ENCODE assay signal across 15 mouse cellular contexts in genomic region chr9:64792379-64793274, GRCm38 (mm10). TPM values are rescaled to one million over a fixed set of nuclear protein-coding genes. Genes with fewer than 3 reads are reported as not detected.
A peak's percentile ranks its signal among the peaks of the same experiment; 100 is the strongest.
DNase-seq lines count a peak whose midpoint lies in the region; ATAC-seq and TF ChIP-seq lines count a peak whose summit lies in the region.
"Had no signal": no experiment of that assay in that cellular context is flagged by ENCODE, and none has a peak within 500 bp of the region (broad histone marks: within the 10 kb centered on the region; RNA-seq: fewer than 3 reads in every experiment).

No protein-coding gene starts in this region.

- DNase-seq in ovary, adult 18-20 months (ENCODE audit: low spot score), result peak; percentile 30
- DNase-seq in ovary, postnatal 14 days (ENCODE audit: low spot score), result no peak
- peak; percentile 85 for DNase-seq in liver
- DNase-seq in spleen, adult 2 months (ENCODE audit: low read depth in 1 of 2, low spot score in 2 of 2), result no peak
- no peak for DNase-seq in retina, embryonic 14.5 days (ENCODE audit: low spot score)
- no peak for DNase-seq in right cerebral cortex, postnatal 14 days
- no peak for DNase-seq in urinary bladder, postnatal 10 days (ENCODE audit: low spot score)
- DNase-seq: adrenal gland, adult 2 months; cerebellum, adult 18-20 months; gastrocnemius, postnatal 10 days; thymus, postnatal 36 days had no signal

- no peak overlapping the region for H3K9ac ChIP-seq in embryonic facial prominence, embryonic 13.5 days
- H3K9ac ChIP-seq: kidney, embryonic 15.5 days; neural tube, embryonic 12.5 days had no signal

- no peak for TF ChIP-seq CTCF in spleen, adult 2 months (IDR thresholded peaks at IDR 0.05; ENCODE audit: extremely low read depth, insufficient read depth, insufficient read length, insufficient replicate concordance)

- no peak overlapping the region for H3K4me3 ChIP-seq in embryonic facial prominence, embryonic 13.5 days
- H3K4me3 ChIP-seq in spleen, adult 2 months (ENCODE audit: extremely low read depth, insufficient read depth, insufficient read length), result no peak overlapping the region
- H3K4me3 ChIP-seq: kidney, embryonic 15.5 days; megakaryocyte, embryonic 14.5 days; neural tube, embryonic 12.5 days had no signal

- H3K36me3 ChIP-seq in embryonic facial prominence, embryonic 13.5 days, result no peaks in the 10 kb centered on the region
- no peaks in the 10 kb centered on the region for H3K36me3 ChIP-seq in spleen, adult 2 months (ENCODE audit: control insufficient read depth, insufficient read depth, low read length)
- H3K36me3 ChIP-seq: kidney, embryonic 15.5 days; neural tube, embryonic 12.5 days had no signal

- no peak for TF ChIP-seq POLR2A in spleen, adult 2 months (IDR thresholded peaks at IDR 0.05; ENCODE audit: low read depth, low read length)

- H3K4me2 ChIP-seq in embryonic facial prominence, embryonic 13.5 days, result no peak overlapping the region
- H3K4me2 ChIP-seq: kidney, embryonic 15.5 days; neural tube, embryonic 12.5 days had no signal

- WGBS in embryonic facial prominence, embryonic 13.5 days, result 56% methylated on average over 10 of the region's 10 CpGs
- 73% methylated on average over 10 of the region's 10 CpGs for WGBS in spleen, adult 2 months

- H3K9me3 ChIP-seq in embryonic facial prominence, embryonic 13.5 days, result no peaks in the 10 kb centered on the region
- H3K9me3 ChIP-seq: kidney, embryonic 15.5 days; megakaryocyte, embryonic 14.5 days; neural tube, embryonic 12.5 days had no signal

- no peaks in the 10 kb centered on the region for H3K27me3 ChIP-seq in embryonic facial prominence, embryonic 13.5 days
- no peaks in the 10 kb centered on the region for H3K27me3 ChIP-seq in spleen, adult 2 months (ENCODE audit: control insufficient read depth, insufficient read depth, low read length)
- H3K27me3 ChIP-seq: kidney, embryonic 15.5 days; megakaryocyte, embryonic 14.5 days; neural tube, embryonic 12.5 days had no signal

- H3K4me1 ChIP-seq in embryonic facial prominence, embryonic 13.5 days, result peaks cover 28% of the 10 kb centered on the region
- peaks cover 24% of the 10 kb centered on the region for H3K4me1 ChIP-seq in spleen, adult 2 months (ENCODE audit: control insufficient read depth, insufficient read depth, insufficient read length)
- H3K4me1 ChIP-seq: kidney, embryonic 15.5 days; neural tube, embryonic 12.5 days had no signal

- peak overlapping the region; percentile 71; the same call in 1 of the 2 replicates for H3K27ac ChIP-seq in embryonic facial prominence, embryonic 13.5 days
- peak overlapping the region; percentile 91 for H3K27ac ChIP-seq in spleen, adult 2 months (ENCODE audit: insufficient read depth, low read length)
- H3K27ac ChIP-seq: kidney, embryonic 15.5 days; neural tube, embryonic 12.5 days had no signal

- no peak for ATAC-seq in embryonic facial prominence, embryonic 13.5 days (ENCODE audit: insufficient number of reproducible peaks, insufficient read depth, low FRiP score, low TSS enrichment, low read depth)

RNA-seq across cellular contexts. Expression of gene Dennd4a, which starts 18.5 kb away (rescaled TPM):
- 10.8 and 12.3 TPM in 2 replicates for polyA plus RNA-seq in embryonic facial prominence, embryonic 13.5 days (2015; fragmentation: Nextera tagmentation; extraction: Ambion mirVana)
- polyA plus RNA-seq in spleen, adult 2 months (2012; rRNA removed), result 22.2 and 25.9 TPM in 2 replicates

RNA-seq across cellular contexts. Expression of gene Rab11a, which starts 55.1 kb away (rescaled TPM):
- 293 and 330 TPM in 2 replicates for polyA plus RNA-seq in embryonic facial prominence, embryonic 13.5 days (2015; fragmentation: Nextera tagmentation; extraction: Ambion mirVana)
- polyA plus RNA-seq in spleen, adult 2 months (2012; rRNA removed), result 33.1 and 38.4 TPM in 2 replicates

Comparison
In these comparisons a context has a peak if more than half of its experiments do, and no peak if none do; other contexts are left out.
1. DNase-seq: peak in ovary, adult 18-20 months (single experiment) and liver (single experiment); none in ovary, postnatal 14 days (single experiment), spleen, adult 2 months (0 of 2), retina, embryonic 14.5 days (single experiment), right cerebral cortex, postnatal 14 days (single experiment) and urinary bladder, postnatal 10 days (single experiment).